In the genomic region with DNA sequence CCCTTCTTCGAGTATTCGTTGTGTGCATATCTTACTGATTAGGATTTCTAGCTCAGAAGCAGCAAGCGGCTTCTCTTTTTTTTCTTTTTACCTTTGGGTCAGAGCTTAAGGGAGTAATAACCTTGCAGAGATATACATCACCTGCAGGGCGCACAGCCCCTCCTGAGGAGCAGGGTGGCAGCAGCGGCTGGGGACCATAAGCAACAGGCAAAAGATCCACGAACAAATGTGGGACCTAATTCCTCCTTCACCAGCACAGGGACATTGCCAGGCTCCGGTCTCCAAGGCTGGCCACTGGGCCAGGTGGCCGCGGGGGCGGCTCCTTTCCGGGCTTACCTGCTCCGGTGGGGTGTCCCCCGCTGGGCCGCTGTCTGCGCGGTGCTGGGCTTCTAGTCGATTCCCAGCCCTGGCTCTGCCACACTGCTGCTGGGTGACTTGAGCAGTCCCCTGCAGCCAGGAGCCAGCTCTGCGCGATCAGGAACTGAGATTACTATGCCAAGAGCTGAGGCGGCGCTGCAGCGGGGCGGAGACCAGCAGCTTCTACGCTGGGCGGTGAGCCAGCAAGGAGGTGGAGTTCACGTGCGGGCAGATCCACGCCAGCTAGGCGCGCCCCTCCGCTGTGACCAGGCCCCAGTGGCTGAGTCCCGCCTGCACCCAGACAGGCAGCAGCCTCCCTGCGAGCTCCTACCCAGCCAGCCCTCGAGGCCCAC, we compare ENCODE assay signal across 8 mouse cellular contexts. TPM values are rescaled to one million over a fixed set of nuclear protein-coding genes. Genes with fewer than 3 reads are reported as not detected.
DNase-seq lines count a peak whose midpoint lies in the region; ATAC-seq lines count a peak whose summit lies in the region.

A gene (minus strand): TSS at position 471 of the 710 bp plus-strand sequence.

- intact Hi-C loops in left cerebral cortex, postnatal 10 days (cut with DNase I), result loop anchor here (10.0 kb wide), 1 partner anchor 171 kb away; no protein-coding TSS in a partner anchor

- DNase-seq in adrenal gland, adult 2 months, result peak; percentile 91
- peak; percentile 36 for DNase-seq in embryo, embryonic 11.5 days (ENCODE audit: low read depth, low spot score)
- peak; percentile 79 for DNase-seq in gastrocnemius, postnatal 25 days
- DNase-seq in left cerebral cortex, postnatal 10 days (ENCODE audit: extremely low spot score in 1 of 2, low spot score in 2 of 2), result peak; percentile 71 to 89
- peak; percentile 79 for DNase-seq in right cerebral cortex, adult 2 months (ENCODE audit: low spot score in 2 of 2)
- peak; percentile 47 for DNase-seq in urinary bladder, postnatal 10 days (ENCODE audit: low spot score)

- ATAC-seq in inflammation-experienced regulatory T-cells, adult 6 months, result peak; percentile 70
- ATAC-seq in megakaryocyte progenitor cell, adult 5-6 weeks (replicated peaks; ENCODE audit: poor library complexity), result peak; percentile 91

RNA-seq across cellular contexts. Expression of the gene that starts here (rescaled TPM):
- 1 to 10 TPM; 1.4 to 2.3 TPM for total RNA-seq in adrenal gland, adult 2 months (2021)
- polyA plus RNA-seq in adrenal gland, adult 2 months (2012; rRNA removed), result 0.04 and 0.15 TPM in 2 replicates
- under 1 TPM; 0.18 to 0.40 TPM for total RNA-seq in gastrocnemius, postnatal 25 days (2021)
- polyA plus RNA-seq in inflammation-experienced regulatory T-cells, adult 6 months (2017; shearing (Covaris generic)), result 10 to 100 TPM; 13.9 to 30.8 (median 18.6) TPM
- total RNA-seq in left cerebral cortex, postnatal 10 days (2021), result 10 to 100 TPM; 16.8 to 18.3 TPM
- total RNA-seq in megakaryocyte progenitor cell, adult 5-6 weeks (2015), result 0.59 and 0.61 TPM in 2 replicates
- total RNA-seq in megakaryocyte progenitor cell, adult 5-6 weeks (2017), result 0.29 and 0.95 TPM in 2 replicates

Comparison
In these comparisons a context has a peak if more than half of its experiments do, and no peak if none do; other contexts are left out.
1. Peak in every context shown above with its lines: DNase-seq and ATAC-seq.
2. RNA of the gene that starts here (total RNA-seq): 16.8 to 18.3 TPM in left cerebral cortex, postnatal 10 days; 1.4 to 2.3 TPM in adrenal gland, adult 2 months, 0.29 to 0.95 TPM in megakaryocyte progenitor cell, adult 5-6 weeks and 0.18 to 0.40 TPM in gastrocnemius, postnatal 25 days; every median in the first group is over 4 times any median in the second.
3. RNA of the gene that starts here (polyA plus RNA-seq): 13.9 to 30.8 TPM in inflammation-experienced regulatory T-cells, adult 6 months; 0.04 to 0.15 TPM in adrenal gland, adult 2 months; every median in the first group is over 10 times any median in the second.
4. Peak in DNase-seq in gastrocnemius, postnatal 25 days; RNA of the gene not detected or under 1 TPM.
5. Peak in ATAC-seq in megakaryocyte progenitor cell, adult 5-6 weeks; RNA of the gene not detected or under 1 TPM.
6. DNase-seq: peak in every context shown above with its lines; median percentile 91 in adrenal gland, adult 2 months; 80 in left cerebral cortex, postnatal 10 days; 79 in gastrocnemius, postnatal 25 days; 79 in right cerebral cortex, adult 2 months; 47 in urinary bladder, postnatal 10 days; 36 in embryo, embryonic 11.5 days.